Mouse (Mus musculus) Patski (cell line): ENCODE results near the gene Slc46a1. TPM values are rescaled to one million over a fixed set of nuclear protein-coding genes. Genes with fewer than 3 reads are reported as not detected.
A peak's percentile ranks its signal among the peaks of the same experiment; 100 is the strongest.

ENCODE experiments used
- ATAC-seq: fragments of 100-300 bp; one replicate; pipeline ENCODE4 v1.8.0; 2021
- CTCF ChIA-PET: fragments of 350-600 bp; sonication (Branson Sonifier 250); formaldehyde crosslinking; loops from one replicate; lab custom pipeline; 2022; ENCODE audit warnings: inconsistent platforms; lab: Charles Lee
- POLR2A ChIA-PET: fragments of 350-600 bp; sonication (Branson Sonifier 250); formaldehyde crosslinking; loops from one replicate; lab custom pipeline; 2022; ENCODE audit warnings: antibody characterized with exemption, inconsistent platforms; lab: Charles Lee
- DNase-seq: peaks from one replicate; pipeline ENCODE4 v3.0.0-alpha.2; 2011; ENCODE audit warnings: low read depth, low spot score
- H3K27me3 ChIP-seq: fragments of 371-371 bp; one replicate; pipeline ENCODE4 v1.5.1; 2021
- CTCF ChIP-seq: fragments of 100-300 bp; IDR thresholded peaks from one replicate; pipeline ENCODE4 v1.5.1; 2021
- in situ Hi-C: fragments of 300-500 bp; cut with MboI; formaldehyde crosslinking; loops from 3 replicates; pipeline ENCODE4 v1.11.1; 2018; ENCODE audit warnings: low pct_unique_long_range_greater_than_20kb, mixed read lengths
- polyA plus RNA-seq: library from polyadenylated mRNA; unstranded; gene quantifications from one replicate; pipeline ENCODE4 v1.2.3, GENCODE M21; 2021

The Slc46a1 gene
- polyA plus RNA-seq, 1 experiment from 2014 or later = 15.6 TPM

- no peaks in the 10 kb centered on the region for H3K27me3 ChIP-seq
- in situ Hi-C loops = no loop called here
- DNase-seq (no peak), ATAC-seq (no peak)
- CTCF ChIA-PET = interaction anchor here (0.7 kb wide), 1 partner anchor 10 kb away, joined by 3 read pairs; no protein-coding TSS in a partner anchor
- peak; percentile 60 for TF ChIP-seq CTCF
- POLR2A ChIA-PET = no interaction called here
Measured at GRCm38 (mm10) chr11:78515549-78516325, 50.2 kb downstream of the Slc46a1 start.

DNA sequence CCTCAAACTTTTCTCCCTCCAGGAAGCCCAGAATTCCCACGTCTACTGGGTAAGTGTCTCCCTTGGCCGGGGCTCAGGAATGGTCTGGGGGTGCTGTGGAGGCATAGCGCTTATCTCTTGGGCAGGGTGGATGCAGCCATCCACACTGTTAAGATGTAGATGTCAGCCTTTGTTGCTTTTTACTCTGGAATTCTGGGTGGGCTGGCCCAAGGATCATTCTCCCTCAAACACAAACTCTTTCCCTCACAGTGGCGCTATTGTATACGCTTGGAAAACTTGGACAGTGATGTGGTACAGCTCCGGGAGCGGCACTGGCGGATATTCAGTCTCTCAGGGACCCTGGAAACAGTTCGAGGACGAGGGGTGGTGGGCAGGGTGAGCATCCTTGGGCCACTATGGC lies 53.4 kb downstream of the Slc46a1 start:
- POLR2A ChIA-PET = no interaction called here
- ATAC-seq (no peak), DNase-seq (no peak)
- TF ChIP-seq CTCF = no peak
- H3K27me3 ChIP-seq = no peaks in the 10 kb centered on the region
- in situ Hi-C loops = no loop called here
- CTCF ChIA-PET = no interaction called here

Other genes with a start within 250 kb of the Slc46a1 start
- 118 TPM for gene Sdf2, start 220.0 kb upstream of the Slc46a1 start, polyA plus RNA-seq
- 69.2 TPM for gene Supt6, start 219.7 kb upstream of the Slc46a1 start, polyA plus RNA-seq
- 192 TPM for gene 2610507B11Rik, start 203.9 kb upstream of the Slc46a1 start, polyA plus RNA-seq
- gene BC030499, start 174.9 kb upstream of the Slc46a1 start, polyA plus RNA-seq = 0.30 TPM
- 45.2 TPM for gene Spag5, start 164.2 kb upstream of the Slc46a1 start, polyA plus RNA-seq
- 0.32 TPM for gene Aldoc, start 142.7 kb upstream of the Slc46a1 start, polyA plus RNA-seq
- 96.5 TPM for gene Pigs, start 137.3 kb upstream of the Slc46a1 start, polyA plus RNA-seq
- 55.0 TPM for gene Unc119, start 122.2 kb upstream of the Slc46a1 start, polyA plus RNA-seq
- 0.37 TPM for gene Foxn1, start 79.1 kb upstream of the Slc46a1 start, polyA plus RNA-seq
- gene Slc13a2, start 43.5 kb upstream of the Slc46a1 start, polyA plus RNA-seq = 1.1 TPM
- 1.4 TPM for gene Sarm1, start 32.1 kb downstream of the Slc46a1 start, polyA plus RNA-seq
- not detected for gene Vtn, start 33.4 kb downstream of the Slc46a1 start, polyA plus RNA-seq
- gene Sebox, start 37.8 kb downstream of the Slc46a1 start, polyA plus RNA-seq = not detected
- 48.0 TPM for gene Tmem199, start 46.5 kb downstream of the Slc46a1 start, polyA plus RNA-seq
- gene Poldip2, start 46.5 kb downstream of the Slc46a1 start, polyA plus RNA-seq = 148 TPM
- 68.3 TPM for gene Tnfaip1, start 70.6 kb downstream of the Slc46a1 start, polyA plus RNA-seq
- gene Ift20, start 70.7 kb downstream of the Slc46a1 start, polyA plus RNA-seq = 77.8 TPM
- gene Tmem97, start 85.1 kb downstream of the Slc46a1 start, polyA plus RNA-seq = 19.1 TPM
- gene Nlk, start 231.7 kb downstream of the Slc46a1 start, polyA plus RNA-seq = 22.7 TPM